Mouse (Mus musculus) kidney, embryonic 14.5 days (tissue): ENCODE data around the gene Taf15. TPM values are rescaled to one million over a fixed set of nuclear protein-coding genes. Genes with fewer than 3 reads are reported as not detected.

Experiments used
- ATAC-seq: fragments of 200-750 bp; cut with Nextera tagmentation; 2 replicates; pipeline ENCODE4 v1.8.0; 2017; ENCODE audit warnings: moderate number of reproducible peaks, mild to moderate bottlenecking, moderate TSS enrichment, moderate library complexity; ENCODE audit not compliant: low FRiP score, low TSS enrichment
- H3K27ac ChIP-seq: fragments of 300-500 bp; sonication (generic); 2 replicates; pipeline ENCODE4 v1.5.1; 2014; ENCODE audit warnings: low read depth, mild to moderate bottlenecking, low read length, moderate library complexity, mixed read lengths
- H3K27me3 ChIP-seq: fragments of 300-500 bp; sonication (generic); 2 replicates; pipeline ENCODE4 v1.6.1; 2014; ENCODE audit warnings: mild to moderate bottlenecking, low read length; ENCODE audit not compliant: control insufficient read depth, insufficient read depth
- H3K36me3 ChIP-seq: fragments of 300-500 bp; sonication (generic); 2 replicates; pipeline ENCODE4 v1.6.1; 2014; ENCODE audit warnings: low read length, mixed read lengths; ENCODE audit not compliant: control insufficient read depth, insufficient read depth
- H3K4me1 ChIP-seq: fragments of 300-500 bp; sonication (generic); 2 replicates; pipeline ENCODE4 v1.6.1; 2014; ENCODE audit warnings: low read length, mixed read lengths; ENCODE audit not compliant: control insufficient read depth, insufficient read depth
- H3K4me2 ChIP-seq: fragments of 300-500 bp; sonication (generic); replicated peaks from 2 replicates; pipeline ENCODE4 v1.6.1; 2014; ENCODE audit warnings: low read depth, mild to moderate bottlenecking, low read length
- H3K4me3 ChIP-seq: fragments of 300-500 bp; sonication (generic); 2 replicates; pipeline ENCODE4 v1.5.1; 2014; ENCODE audit warnings: mild to moderate bottlenecking, low read length
- H3K9ac ChIP-seq: fragments of 300-500 bp; sonication (generic); 2 replicates; pipeline ENCODE4 v1.6.1; 2014; ENCODE audit warnings: low read depth, mild to moderate bottlenecking, low read length, moderate library complexity
- H3K9me3 ChIP-seq: fragments of 300-500 bp; sonication (generic); 2 replicates; pipeline ENCODE4 v1.6.1; 2016; ENCODE audit warnings: low read length; ENCODE audit not compliant: control insufficient read depth
- WGBS: fragments of 180-500 bp; shearing (Covaris S2); extraction: QIAGEN DNeasy Blood & Tissue Kit; methylation state at CpG from one replicate; pipeline ENCODE4 v1.1.7; 2014; 5-methylcytosine and 5-hydroxymethylcytosine counted together
- polyA plus RNA-seq: library from polyadenylated mRNA; unstranded; fragments of >200 nt; fragmentation: Nextera tagmentation; extraction: Ambion mirVana; gene quantifications from 2 replicates; pipeline ENCODE4 v1.2.1, GENCODE M21; 2014

Gene Taf15
- polyA plus RNA-seq: 20.3 and 28.1 TPM in 2 replicates

- WGBS: under 1% methylated on average over 66 of the region's 66 CpGs
These were observed at the start of gene Taf15 for GRCm38 (mm10) chr11:83472324-83473234. Gene Taf15, plus strand, starts transcription at chr11:83473086.

GRCm38 (mm10) chr11:83424681-83425080 lies 48.2 kb upstream of the Taf15 start:
- Histone ChIP-seq H3K4me2 (no peak overlapping the region), H3K9ac (no peak overlapping the region), H3K27me3 (peaks cover 23% of the 10 kb centered on the region), H3K4me1 (no peaks in the 10 kb centered on the region), H3K36me3 (no peaks in the 10 kb centered on the region), H3K27ac (no peak overlapping the region), H3K9me3 (no peaks in the 10 kb centered on the region), H3K4me3 (no peak overlapping the region)
- ATAC-seq: no peak
- 8% methylated on average over 8 of the region's 8 CpGs for WGBS

More at GRCm38 (mm10) chr11:83472324-83473234, at the start of gene Taf15:
- no peaks in the 10 kb centered on the region for H3K9me3 ChIP-seq
- H3K36me3 ChIP-seq: peaks cover 7% of the 10 kb centered on the region; the same call in 1 of the 2 replicates
- peak within 1 kb of the TSS; percentile 82 for H3K4me3 ChIP-seq
- no peaks in the 10 kb centered on the region for H3K27me3 ChIP-seq
- peak; percentile 98 for ATAC-seq
- peaks cover 10% of the 10 kb centered on the region for H3K4me1 ChIP-seq
- peak within 1 kb of the TSS; percentile 90 for H3K4me2 ChIP-seq
- H3K27ac ChIP-seq: peak within 1 kb of the TSS; percentile 94
- H3K9ac ChIP-seq: peak within 1 kb of the TSS; percentile 70

GRCm38 (mm10) chr11:83426964-83427363 lies 45.9 kb upstream of the Taf15 start:
- no peak overlapping the region for H3K27ac ChIP-seq
- H3K4me2 ChIP-seq: no peak overlapping the region
- 20% methylated on average over 16 of the region's 17 CpGs for WGBS
- H3K36me3 ChIP-seq: no peaks in the 10 kb centered on the region
- no peaks in the 10 kb centered on the region for H3K4me1 ChIP-seq
- peaks cover 7% of the 10 kb centered on the region for H3K27me3 ChIP-seq
- H3K9ac ChIP-seq: no peak overlapping the region
- ATAC-seq: no peak
- no peak overlapping the region for H3K4me3 ChIP-seq
- H3K9me3 ChIP-seq: no peaks in the 10 kb centered on the region

GRCm38 (mm10) chr11:83429355-83429754 lies 43.5 kb upstream of the Taf15 start, which contains the start of gene Gas2l2:
Gene Gas2l2, minus strand, starts transcription at chr11:83429455.
- peaks cover 7% of the 10 kb centered on the region for H3K27me3 ChIP-seq
- no peak for ATAC-seq
- WGBS: 60% methylated on average over 5 of the region's 5 CpGs
- H3K4me1 ChIP-seq: no peaks in the 10 kb centered on the region
- H3K9ac ChIP-seq: no peak within 1 kb of the TSS
- H3K4me3 ChIP-seq: no peak within 1 kb of the TSS
- H3K27ac ChIP-seq: no peak within 1 kb of the TSS
- H3K4me2 ChIP-seq: no peak within 1 kb of the TSS
- no peaks in the 10 kb centered on the region for H3K36me3 ChIP-seq
- H3K9me3 ChIP-seq: no peaks in the 10 kb centered on the region

GRCm38 (mm10) chr11:83432533-83432932 lies 40.4 kb upstream of the Taf15 start:
- H3K27me3 ChIP-seq: no peaks in the 10 kb centered on the region
- H3K27ac ChIP-seq: no peak overlapping the region
- no peaks in the 10 kb centered on the region for H3K36me3 ChIP-seq
- H3K4me2 ChIP-seq: no peak overlapping the region
- 82% methylated on average over 2 of the region's 2 CpGs for WGBS
- no peak overlapping the region for H3K4me3 ChIP-seq
- no peak for ATAC-seq
- no peak overlapping the region for H3K9ac ChIP-seq
- H3K4me1 ChIP-seq: no peaks in the 10 kb centered on the region
- no peaks in the 10 kb centered on the region for H3K9me3 ChIP-seq

- no peak within 1 kb of the TSS for H3K4me3 ChIP-seq
- H3K27ac ChIP-seq: no peak within 1 kb of the TSS
- no peaks in the 10 kb centered on the region for H3K4me1 ChIP-seq
- no peak within 1 kb of the TSS for H3K4me2 ChIP-seq
- H3K9ac ChIP-seq: no peak within 1 kb of the TSS
- H3K36me3 ChIP-seq: no peaks in the 10 kb centered on the region
- H3K9me3 ChIP-seq: no peaks in the 10 kb centered on the region
- peaks cover 15% of the 10 kb centered on the region for H3K27me3 ChIP-seq
- no peak for ATAC-seq
- 84% methylated on average over 1 of the region's 1 CpGs for WGBS
These were observed 35.5 kb upstream of the Taf15 start, which contains the start of gene 1700020L24Rik for GRCm38 (mm10) chr11:83437377-83437776. Gene 1700020L24Rik, plus strand, starts transcription at chr11:83437677.

GRCm38 (mm10) chr11:83439426-83440060 lies 33.3 kb upstream of the Taf15 start:
- no peaks in the 10 kb centered on the region for H3K36me3 ChIP-seq
- no peak for ATAC-seq
- H3K9ac ChIP-seq: no peak overlapping the region
- H3K27me3 ChIP-seq: peaks cover 33% of the 10 kb centered on the region
- 30% methylated on average over 11 of the region's 11 CpGs for WGBS
- no peaks in the 10 kb centered on the region for H3K4me1 ChIP-seq
- no peaks in the 10 kb centered on the region for H3K9me3 ChIP-seq
- H3K27ac ChIP-seq: no peak overlapping the region
- peak overlapping the region; percentile 48; the same call in 1 of the 2 replicates for H3K4me3 ChIP-seq
- H3K4me2 ChIP-seq: peak overlapping the region; percentile 84

GRCm38 (mm10) chr11:83440081-83441064 lies 32.5 kb upstream of the Taf15 start:
- ATAC-seq: peak; percentile 92
- 1% methylated on average over 61 of the region's 75 CpGs for WGBS
- no peaks in the 10 kb centered on the region for H3K4me1 ChIP-seq

More at GRCm38 (mm10) chr11:83440081-83441064, 32.5 kb upstream of the Taf15 start:
- Histone ChIP-seq H3K36me3 (no peaks in the 10 kb centered on the region), H3K9ac (peak overlapping the region; percentile 38), H3K27ac (no peak overlapping the region), H3K27me3 (peaks cover 41% of the 10 kb centered on the region), H3K4me2 (peak overlapping the region; percentile 84), H3K9me3 (no peaks in the 10 kb centered on the region), H3K4me3 (peak overlapping the region; percentile 48)
